Mouse (Mus musculus) right cerebral cortex, adult 18-20 months (tissue): ENCODE measurements around the gene Rims4.

Experiments
- DNase-seq: peaks from one replicate; pipeline ENCODE4 v3.0.0; 2022; ENCODE audit warnings: mixed read lengths

Gene Rims4

DNA sequence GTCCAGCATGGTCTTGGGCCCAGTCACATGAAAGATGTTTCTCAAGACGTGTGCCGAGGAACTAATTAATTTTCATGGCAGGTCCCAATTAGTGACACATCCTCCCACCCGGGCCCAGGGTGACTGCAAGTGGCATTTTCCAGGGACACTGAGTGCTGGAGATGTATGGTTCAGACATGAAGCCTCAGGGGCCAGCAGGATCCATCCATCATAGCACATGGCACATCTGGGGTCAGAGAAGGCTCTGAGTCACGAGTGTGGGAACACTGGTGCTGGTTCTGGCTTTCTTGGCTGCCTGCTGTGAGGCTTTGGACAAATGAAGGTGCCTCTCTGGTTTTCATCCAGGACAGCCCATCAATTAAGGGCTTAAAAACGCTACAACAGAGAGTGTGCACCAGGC is 11.4 kb downstream of the Rims4 start:
- no peak for DNase-seq

DNA sequence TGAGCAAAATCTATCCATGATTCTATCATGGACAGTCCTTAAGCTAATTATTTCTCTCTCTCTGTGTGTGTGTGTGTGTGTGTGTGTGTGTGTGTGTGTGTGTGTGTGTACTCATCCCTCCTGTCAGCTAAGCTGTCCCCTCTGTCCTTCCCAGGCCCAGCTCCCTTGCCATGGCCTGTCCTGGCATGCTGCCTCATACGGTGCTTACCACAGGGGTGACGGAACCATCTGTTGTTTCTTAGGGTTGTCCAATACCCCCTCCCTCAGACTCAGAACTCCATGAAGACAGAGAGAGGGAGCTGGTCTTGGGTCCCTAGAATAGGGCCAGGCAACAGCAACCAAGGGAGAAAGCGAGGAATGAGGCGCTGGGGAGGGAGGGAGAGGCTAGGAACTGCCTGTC is 14.2 kb downstream of the Rims4 start:
- DNase-seq: no peak

DNA sequence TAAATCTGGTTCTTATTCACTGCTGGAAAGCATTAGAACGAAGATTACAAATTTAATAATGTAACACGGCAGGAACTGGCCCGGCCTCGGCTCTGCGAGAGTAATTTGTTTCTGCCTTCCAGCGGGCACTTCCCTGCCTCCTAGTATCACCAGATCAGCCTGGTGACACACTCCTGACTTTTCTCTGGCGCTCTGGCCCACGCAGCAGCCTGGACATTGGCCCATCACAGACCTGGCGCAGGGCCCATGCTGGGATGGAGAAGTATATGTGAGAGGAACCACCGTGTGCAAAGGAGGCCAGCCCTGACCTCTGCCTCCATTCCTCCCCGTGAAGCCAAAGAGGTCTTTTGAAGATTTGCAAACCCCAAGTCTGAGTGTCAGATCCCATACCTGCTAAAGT is 15.0 kb downstream of the Rims4 start:
- DNase-seq: no peak

DNA sequence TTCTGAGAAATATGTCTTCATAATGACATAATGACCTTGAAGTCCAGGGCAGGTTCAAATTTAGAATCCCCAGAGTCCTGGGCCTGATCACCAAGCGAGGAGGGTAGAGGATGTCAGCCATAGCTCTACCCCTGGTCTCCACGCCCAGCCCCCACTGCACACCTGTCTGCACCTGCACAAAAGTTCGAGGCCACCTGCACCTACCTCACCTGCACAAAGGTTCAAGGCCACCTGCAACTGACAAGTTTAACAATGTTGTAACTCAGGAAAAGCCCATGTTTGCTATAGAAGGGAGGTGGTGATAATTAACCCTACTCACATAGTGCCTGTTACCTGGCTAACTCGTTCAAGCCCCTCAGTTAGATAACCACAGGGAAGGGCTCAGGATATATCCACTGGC is 16.0 kb downstream of the Rims4 start:
- DNase-seq: no peak

DNA sequence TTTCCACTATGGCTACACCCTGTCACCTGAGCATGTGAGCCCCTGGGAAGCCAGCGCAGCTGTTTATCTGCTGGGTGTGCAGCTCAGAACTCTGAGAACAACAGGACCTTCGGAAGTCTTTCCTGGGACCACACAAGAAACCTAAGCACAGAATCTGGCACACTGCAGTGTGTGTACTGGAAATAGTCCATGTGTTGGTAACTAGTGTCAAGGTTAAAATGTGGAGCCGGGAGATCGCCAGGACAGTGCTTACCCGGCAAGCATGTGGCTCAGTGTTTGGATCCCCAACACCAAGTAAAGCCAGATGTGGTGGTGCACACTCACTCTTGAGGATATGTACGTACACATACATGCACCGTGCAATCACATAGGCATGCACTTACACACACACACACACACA is 17.4 kb downstream of the Rims4 start:
- no peak for DNase-seq

DNA sequence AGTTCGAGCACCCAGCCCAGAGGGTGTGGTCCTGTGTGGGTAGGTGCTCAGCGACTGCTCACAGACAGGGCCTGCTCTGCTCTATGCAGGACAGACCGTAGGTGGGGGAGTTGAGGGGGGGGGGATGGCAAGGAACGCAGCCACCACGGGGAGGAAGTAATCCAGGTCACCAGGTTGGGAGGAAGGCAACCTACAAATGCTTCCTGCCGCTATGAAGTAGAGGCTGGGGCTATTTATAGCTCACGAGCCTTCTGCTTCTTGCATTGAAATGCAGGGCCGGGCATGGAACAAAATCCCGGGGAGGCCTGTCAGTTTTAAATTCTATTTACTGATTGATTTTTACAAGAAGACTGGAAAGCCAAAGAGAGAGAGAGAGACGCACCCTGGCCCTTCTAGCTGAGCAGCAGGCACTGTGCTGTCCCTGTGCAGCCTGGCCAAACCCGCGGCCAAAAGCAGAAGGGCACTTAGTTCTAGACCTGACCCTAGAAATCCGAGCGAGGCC is 18.5 kb downstream of the Rims4 start:
- DNase-seq: no peak

DNA sequence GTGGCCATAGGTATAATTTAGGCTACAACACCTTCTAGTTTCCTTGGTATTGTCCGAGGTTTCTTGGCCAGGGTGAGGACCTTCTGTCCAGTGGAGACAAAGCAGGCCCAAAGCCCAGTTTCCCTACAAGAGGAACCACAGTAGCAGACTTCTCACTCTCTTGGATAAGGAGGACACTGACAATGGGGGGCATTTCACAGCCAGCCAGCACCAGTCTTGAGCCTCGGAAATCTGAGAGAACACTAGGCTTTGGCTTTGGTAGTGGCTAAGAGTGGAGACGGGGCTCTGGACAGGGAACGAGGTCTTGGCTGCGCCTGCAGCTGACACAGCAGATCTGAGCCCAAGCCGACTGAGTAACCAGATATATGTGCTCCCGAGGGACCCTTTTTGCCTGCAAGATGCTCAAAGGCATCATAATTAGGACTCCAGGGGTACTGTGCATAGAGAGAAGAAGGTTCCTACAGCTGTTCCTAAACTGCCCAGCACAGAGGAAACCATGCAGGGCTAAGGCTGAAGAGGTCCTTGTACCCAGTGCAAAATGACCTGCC is 20.4 kb downstream of the Rims4 start:
- no peak for DNase-seq

DNA sequence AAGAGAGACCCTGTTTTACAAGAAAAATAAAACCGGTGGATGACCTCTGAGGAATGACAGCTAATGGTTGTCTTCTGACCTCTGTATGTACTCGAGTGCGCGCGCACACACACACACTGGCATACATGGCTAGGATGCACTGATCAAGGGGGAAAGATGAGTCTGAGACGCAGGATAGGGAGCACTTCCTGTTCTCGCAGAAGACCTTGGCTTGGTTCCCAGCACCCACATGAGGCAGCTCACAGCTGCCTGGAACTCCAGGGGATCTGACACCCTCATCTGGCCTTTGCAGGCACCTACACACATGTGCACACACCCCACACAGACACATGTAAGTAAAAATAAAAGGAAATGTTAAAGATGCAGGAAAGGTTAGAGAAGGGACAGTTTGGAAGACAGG is 21.5 kb downstream of the Rims4 start:
- DNase-seq: no peak

DNA sequence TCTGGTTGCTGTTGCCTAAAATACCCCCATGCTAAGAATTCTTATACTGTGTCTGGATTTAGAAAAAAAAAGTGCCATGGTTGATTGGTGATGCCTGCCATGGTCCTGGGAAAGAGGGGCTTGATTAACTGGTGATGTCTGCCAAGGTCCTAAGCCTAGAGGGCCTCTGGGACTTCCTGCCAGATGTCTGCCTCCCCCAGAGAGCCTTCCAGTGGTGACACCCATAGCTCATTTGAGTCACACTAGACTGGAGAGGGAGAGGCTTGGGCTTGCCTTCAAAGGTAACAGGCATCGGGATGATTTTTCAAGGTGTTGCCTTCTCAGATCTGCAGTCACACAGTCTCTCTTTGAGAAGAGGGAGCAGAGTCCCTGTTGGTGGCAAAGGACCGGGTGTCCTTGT is 23.3 kb downstream of the Rims4 start:
- no peak for DNase-seq

DNA sequence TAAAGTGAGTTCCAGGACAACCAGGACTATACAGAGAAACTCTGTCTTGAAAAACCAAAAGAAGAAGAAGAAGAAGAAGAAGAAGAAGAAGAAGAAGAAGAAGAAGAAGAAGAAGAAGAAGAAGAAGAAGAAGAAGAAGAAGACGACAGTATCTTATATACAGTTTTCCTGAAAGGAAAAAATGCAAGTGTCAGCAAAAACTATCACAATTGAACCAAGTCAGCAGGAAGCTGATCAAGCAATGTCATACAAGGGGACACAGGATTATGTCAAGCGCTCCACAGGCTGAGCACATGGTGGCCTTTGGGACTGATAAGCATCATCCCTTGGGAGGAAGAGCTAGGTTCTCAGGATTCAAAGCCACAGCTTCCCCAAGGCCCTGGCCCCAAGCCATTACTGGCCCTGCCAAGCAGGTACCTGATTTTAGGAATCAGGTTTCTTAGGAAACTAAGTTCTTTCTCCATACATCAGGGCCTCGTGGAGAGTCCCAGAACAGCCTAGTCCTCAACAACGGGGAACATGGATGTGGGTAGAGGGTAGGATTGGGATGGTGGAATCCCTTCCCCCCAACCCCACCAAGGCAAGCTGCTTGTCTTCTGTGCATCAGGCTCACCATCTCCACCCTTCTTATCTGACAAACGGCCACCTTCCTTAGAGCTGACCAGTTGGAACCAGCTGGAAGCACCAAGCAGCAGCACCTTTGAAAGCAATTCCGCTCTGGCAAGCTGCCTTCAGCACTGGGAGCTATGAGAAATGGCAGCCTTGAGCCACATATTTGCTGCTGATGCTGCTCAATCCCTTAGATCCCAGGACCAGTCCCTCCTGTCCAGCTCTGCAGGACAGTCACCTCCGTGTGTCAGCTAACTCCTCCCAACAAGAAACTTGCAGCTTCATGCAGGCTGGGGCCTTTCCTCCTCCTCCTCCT is 24.8 kb downstream of the Rims4 start:
- no peak for DNase-seq

DNA sequence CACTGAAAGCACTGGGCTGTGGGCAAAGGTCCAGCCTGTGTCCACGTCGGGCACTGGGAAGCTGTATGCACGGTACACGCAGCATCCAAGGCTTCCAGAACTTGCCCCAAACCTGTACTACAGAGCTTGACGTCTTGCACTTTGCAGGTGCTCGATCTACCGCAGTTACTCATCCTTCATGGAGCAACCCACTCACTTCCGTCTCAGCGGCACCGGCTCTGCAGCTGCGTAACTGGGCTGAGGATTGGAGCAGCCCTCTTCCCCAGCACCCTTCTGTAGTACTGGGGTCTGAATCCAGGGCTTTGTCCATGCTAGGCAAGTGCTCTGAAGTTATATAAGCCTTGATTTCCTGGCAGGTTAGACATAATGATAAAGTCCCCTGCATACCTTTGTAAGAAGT is 27.2 kb downstream of the Rims4 start:
- peak; percentile 68 for DNase-seq

DNA sequence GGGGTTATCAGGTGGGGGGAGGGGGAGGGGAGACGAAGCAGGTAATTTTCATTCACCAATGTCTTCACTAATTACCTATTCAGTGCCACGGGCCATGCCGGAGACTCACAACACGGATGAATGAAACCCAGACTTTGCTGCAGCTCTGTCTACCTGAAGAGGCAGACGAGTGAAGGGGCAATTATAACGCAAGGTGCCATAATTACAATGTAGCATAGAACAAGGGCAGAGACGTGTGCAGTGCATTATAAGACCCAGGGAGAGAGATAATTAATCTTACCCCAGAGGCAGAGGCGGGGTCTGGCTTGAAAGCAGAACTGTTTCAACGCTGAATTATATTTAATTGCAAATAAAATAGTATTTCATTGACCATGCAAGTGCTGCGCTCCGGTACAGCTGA is 27.9 kb downstream of the Rims4 start:
- no peak for DNase-seq

DNA sequence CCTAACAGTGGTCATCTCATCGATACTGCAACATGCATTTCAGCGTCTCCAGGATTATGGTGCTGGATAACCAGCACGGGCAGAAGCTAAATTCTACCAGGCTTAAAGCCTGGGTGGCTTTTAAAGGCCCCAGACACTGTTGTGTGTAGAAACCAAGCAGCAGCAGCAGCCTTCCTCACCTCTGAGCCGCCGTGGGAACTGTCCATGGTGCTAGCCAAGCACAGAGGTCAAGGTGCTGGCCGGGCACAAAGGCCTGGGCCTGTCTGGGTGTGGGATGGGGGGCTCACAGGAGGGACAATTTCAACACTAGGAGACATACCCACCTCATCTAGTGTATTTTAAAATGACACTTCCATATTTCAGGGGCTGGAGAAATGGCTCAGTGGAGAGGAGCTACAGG is 29.1 kb downstream of the Rims4 start:
- no peak for DNase-seq

DNA sequence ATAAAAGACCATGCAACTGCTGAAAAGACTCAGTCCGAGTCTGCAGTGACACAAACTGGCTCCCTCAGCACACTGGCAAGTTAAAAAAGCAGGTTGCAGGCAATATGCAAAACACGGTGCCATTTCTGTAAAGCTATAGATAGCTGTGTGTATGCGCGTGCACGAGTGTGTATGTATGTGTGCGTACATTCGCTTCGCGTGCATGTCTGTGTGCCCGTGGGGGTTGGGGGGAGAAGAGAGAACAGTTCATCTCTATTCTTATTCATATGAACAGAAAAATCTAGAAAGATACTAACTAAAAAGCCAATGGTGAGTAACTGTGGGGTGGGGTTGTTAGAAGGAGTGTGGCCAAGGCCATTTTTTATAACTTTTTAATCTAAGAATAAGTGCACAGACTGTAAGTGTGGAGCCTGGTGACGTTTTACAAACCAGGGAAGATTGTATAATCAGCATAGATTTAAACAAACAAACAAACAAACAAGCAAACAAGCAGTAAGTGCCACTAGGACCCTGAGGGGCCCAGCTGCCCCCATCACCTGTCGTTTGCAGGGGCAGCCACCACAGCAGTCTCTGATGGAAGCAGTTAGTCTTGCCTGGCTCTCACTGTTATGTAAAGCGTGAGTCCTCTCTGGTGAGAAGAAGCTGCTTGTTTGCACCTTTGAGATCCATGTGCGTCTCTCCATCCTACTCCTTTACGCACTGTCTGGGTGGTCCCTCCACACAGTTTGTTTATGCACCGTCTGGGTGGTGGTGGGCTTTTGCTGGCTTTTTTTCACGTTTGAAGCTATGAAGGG is 35.4 kb downstream of the Rims4 start:
- DNase-seq: peak; percentile 32

DNA sequence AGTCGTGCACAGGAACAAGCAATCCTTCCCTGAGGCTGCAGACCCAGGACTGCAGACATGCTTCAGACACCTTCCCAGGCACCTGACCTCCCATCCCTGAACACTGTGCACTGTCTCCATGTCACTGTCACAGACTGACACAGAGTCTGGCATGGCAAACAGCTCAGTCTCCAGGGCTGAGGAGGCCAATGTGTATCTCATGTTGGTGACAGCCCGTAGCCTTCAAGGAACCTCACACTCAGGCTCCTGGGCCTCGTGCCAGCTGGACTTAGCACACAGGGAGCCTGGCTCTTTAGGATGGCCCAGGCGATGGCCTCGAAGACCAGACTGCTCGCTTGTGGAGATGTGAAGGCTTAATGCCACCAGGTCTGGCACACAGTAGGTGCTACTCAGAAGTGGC is 37.6 kb downstream of the Rims4 start:
- DNase-seq: no peak

DNA sequence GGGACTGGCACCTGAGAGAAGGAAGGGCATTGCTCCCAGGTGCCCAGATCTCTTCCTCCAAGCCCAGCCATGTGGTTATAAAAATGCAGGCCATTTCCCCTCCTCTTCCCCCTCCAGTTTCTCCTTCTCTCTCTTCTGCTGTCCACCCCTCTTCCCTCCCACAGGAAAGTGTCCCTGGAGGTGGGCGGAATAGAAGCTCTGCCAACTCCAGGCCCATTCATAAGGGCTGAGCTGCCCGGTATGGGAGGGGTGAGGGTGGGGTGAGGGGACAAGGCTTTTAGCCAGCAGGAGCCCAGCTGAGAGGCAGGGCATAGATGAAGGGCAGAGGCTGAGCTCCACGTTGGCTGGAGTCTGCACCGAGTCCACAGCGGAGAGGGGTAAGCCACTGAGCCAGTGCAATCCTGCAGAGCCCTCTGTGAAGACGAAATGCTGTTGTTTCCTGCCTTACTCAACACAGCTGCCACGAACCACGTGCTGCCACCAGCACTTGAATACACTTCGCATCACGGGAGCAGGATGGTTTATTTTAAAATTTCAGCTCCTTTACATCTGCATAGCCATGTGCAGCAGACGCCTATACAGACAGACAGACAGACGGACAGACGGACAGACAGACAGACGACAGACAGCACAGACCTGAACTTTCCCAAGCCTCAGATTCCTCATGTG is 41.5 kb downstream of the Rims4 start:
- DNase-seq: peak; percentile 64

DNA sequence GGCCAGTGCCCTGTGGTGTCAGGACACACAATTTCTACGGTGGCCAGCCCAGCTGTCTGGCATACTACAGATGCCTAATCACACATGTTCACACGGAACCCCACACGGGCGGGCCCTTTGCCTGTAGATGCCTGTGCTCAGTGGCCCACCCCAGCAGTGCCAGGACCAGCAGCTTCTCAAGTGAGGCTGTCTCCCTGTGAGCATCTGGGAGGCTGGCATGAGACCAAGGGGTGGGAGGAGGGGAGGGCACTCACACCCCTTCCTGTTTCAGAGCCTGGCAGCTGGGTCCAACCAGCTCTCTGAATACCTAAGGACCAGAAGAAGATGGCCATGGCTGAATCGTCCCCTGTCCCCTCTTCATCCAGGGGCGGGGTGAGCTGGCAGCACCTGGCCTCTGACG is 43.0 kb downstream of the Rims4 start:
- peak; percentile 47 for DNase-seq

DNA sequence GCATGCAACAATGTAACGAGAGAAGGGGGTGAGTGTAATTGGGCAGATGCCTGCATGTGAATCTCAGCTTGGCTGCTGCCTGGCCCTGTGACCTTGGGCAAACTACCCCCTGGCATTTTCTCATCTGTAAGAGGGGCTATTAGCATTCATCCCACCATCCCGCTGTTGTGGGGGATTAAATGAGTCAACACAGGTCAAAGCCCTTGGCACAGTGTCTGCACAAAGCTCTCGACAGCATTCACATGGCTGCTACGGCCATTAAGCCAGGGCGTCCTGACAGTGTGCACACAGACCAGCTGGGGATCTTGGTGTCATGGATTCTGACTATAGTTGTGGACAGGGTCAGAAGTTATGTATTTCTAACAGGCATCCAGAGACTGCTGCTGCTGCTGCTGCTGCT is 43.6 kb downstream of the Rims4 start:
- no peak for DNase-seq

DNA sequence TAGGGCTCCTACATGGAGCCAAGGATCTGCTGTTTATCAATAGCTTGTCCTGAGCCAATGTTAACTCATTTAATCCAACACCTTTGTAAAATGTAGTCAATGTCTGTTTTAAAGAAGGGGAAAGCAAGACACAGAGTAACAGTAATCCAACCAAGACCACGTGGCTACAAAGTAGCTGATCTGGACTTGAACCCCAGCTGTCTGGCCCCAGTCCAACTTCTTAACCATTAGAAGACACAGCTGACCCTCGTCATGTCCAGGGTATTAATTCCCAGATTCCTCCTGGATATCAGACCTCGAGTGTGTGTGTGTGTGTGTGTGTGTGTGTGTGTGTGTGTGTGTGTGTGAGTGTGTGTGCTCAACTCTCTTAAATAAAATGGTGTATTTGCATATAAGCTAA is 46.6 kb downstream of the Rims4 start:
- DNase-seq: no peak

DNA sequence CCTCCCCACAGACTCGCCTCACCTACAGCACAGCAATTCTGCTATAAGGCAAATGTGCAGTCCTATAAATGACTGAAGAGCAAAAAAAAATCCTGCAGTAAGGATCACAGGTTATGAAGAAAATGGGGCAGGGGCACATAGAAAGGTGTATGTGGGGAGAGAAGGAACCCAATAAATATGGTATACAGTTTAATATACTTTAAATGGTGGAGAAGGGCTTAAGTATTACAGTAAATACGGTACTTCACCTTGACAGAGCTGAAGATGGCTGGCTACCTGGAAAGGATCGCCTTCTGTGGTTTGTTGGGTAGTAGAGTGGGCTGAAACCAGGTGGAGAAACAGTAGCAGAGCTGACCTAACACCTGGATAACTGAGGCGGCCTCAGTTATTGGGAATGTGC is 47.2 kb downstream of the Rims4 start:
- DNase-seq: no peak

DNA sequence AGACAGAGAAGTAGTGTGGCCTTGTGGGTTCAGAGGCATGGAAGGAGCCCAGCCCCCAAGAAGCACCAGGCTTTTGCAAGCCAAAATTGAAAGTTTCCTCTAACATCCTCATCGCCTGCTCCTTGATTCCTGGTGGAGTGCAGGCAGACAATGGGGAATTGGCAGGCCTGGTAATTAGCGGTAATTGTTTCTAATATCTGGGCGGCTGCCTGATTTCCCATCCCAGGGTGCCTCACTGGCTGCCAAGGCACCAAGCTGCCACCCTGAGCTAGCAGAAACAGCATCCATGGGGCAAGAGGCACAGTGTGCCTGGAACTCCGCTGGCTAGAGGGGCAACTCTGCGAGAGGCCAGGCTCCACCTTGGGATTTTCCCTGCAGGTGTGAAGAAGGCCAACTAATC is 48.7 kb downstream of the Rims4 start:
- DNase-seq: no peak

DNA sequence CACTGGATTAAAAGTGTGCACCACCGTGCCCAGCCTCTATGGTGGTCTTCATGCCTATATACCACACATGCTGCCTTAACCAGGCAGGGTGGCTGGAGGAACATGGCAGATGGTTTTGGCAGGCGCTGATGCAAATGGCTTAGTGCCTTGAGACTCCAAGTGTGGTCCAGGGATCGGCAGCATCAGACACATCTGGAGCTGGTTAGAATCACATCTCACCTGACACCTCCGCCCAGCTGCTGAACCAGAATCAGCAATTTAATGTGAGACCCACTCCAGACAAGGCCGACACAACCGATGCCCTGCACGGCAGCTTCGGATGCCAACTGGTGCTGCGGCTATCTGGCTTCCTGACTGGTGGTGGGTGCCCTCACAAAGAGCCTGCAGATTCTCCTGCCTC is 52.4 kb downstream of the Rims4 start:
- DNase-seq: no peak

DNA sequence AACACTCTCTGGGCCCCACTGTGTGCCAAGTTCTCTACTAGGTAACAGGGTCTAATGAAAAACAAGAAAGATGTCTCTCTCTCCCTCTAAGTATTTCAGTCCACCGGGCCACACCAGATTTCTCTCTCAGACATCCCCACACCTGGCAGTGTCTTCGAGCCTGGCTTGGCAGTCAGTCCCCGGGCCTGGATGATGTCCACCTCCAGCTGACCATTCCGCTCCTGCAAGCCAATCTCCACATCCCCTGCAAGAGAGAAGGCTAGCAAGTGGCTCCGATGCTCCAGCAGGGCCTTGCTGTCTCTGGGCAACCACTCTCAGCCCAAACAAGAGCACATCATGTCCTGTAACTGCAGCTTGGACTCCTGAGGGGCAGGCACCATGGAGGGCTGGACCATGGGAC is 53.2 kb downstream of the Rims4 start:
- no peak for DNase-seq
